Mouse (Mus musculus) heart, embryonic 11.5 days (tissue): ENCODE measurements around the gene Tnip3. TPM values are rescaled to one million over a fixed set of nuclear protein-coding genes. Genes with fewer than 3 reads are reported as not detected.
A peak's percentile ranks its signal among the peaks of the same experiment; 100 is the strongest.

ENCODE experiments used
- ATAC-seq: fragments of 200-750 bp; cut with Nextera tagmentation; replicated peaks from 2 replicates; pipeline ENCODE4 v1.8.0; 2017; ENCODE audit warnings: moderate library complexity; ENCODE audit not compliant: insufficient number of reproducible peaks, low FRiP score, low TSS enrichment
- H3K27ac ChIP-seq: fragments of 300-500 bp; sonication (generic); 2 replicates; pipeline ENCODE4 v1.5.1; 2014; ENCODE audit warnings: mild to moderate bottlenecking, low read depth, low read length
- H3K27me3 ChIP-seq: fragments of 300-500 bp; sonication (generic); 2 replicates; pipeline ENCODE4 v1.6.1; 2014; ENCODE audit warnings: mild to moderate bottlenecking, low read length, mixed read lengths; ENCODE audit not compliant: control insufficient read depth, insufficient read depth
- H3K36me3 ChIP-seq: fragments of 300-500 bp; sonication (generic); 2 replicates; pipeline ENCODE4 v1.6.1; 2014; ENCODE audit warnings: mild to moderate bottlenecking, low read length, moderate library complexity, mixed read lengths; ENCODE audit not compliant: control insufficient read depth, insufficient read depth
- H3K4me1 ChIP-seq: fragments of 300-500 bp; sonication (generic); 2 replicates; pipeline ENCODE4 v1.6.1; 2014; ENCODE audit warnings: low read length; ENCODE audit not compliant: control insufficient read depth, insufficient read depth
- H3K4me2 ChIP-seq: fragments of 300-500 bp; sonication (generic); 2 replicates; pipeline ENCODE4 v1.6.1; 2014; ENCODE audit warnings: mild to moderate bottlenecking, moderate library complexity
- H3K4me3 ChIP-seq: fragments of 300-500 bp; sonication (generic); 2 replicates; pipeline ENCODE4 v1.5.1; 2014; ENCODE audit warnings: low read depth, low read length
- H3K9ac ChIP-seq: fragments of 300-500 bp; sonication (generic); 2 replicates; pipeline ENCODE4 v1.6.1; 2014; ENCODE audit warnings: mild to moderate bottlenecking, low read depth, low read length, moderate library complexity
- H3K9me3 ChIP-seq: fragments of 300-500 bp; sonication (generic); replicated peaks from 2 replicates; pipeline ENCODE4 v1.6.1; 2016; ENCODE audit warnings: low read length; ENCODE audit not compliant: control insufficient read depth
- WGBS: fragments of 180-500 bp; shearing (Covaris S2); extraction: QIAGEN DNeasy Blood & Tissue Kit; methylation state at CpG from one replicate; pipeline ENCODE4 v1.1.7; 2014; ENCODE audit not compliant: insufficient replicate concordance; 5-methylcytosine and 5-hydroxymethylcytosine counted together
- polyA plus RNA-seq: library from polyadenylated mRNA; unstranded; fragments of >200 nt; fragmentation: Nextera tagmentation; extraction: Ambion mirVana; gene quantifications from 2 replicates; pipeline ENCODE4 v1.2.1, GENCODE M21; 2014

Gene Tnip3
- polyA plus RNA-seq, 1 experiment from 2014 or later = 0.20 TPM

- Histone ChIP-seq H3K27me3 (peaks cover 6% of the 10 kb centered on the region), H3K4me3 (peak overlapping the region; percentile 58), H3K9me3 (no peaks in the 10 kb centered on the region), H3K27ac (no peak overlapping the region), H3K9ac (peak overlapping the region; percentile 66), H3K36me3 (no peaks in the 10 kb centered on the region), H3K4me1 (0 out of 2 replicates have a peak, but pooled peaks cover 2% of the 10 kb centered on the region), H3K4me2 (peak overlapping the region; percentile 96)
- ATAC-seq = peak; percentile 56
- WGBS = under 1% methylated on average over 57 of the region's 57 CpGs
These were observed 147.3 kb downstream of the Tnip3 start for GRCm38 (mm10) chr6:65672131-65673031.

Other genes starting within 250 kb of the Tnip3 start
- gene C130060K24Rik, start 144.2 kb upstream of the Tnip3 start, polyA plus RNA-seq = 0.80 and 0.87 TPM in 2 replicates
- 0.87 and 2.6 TPM in 2 replicates for gene Ndnf, start 146.3 kb downstream of the Tnip3 start, polyA plus RNA-seq